Mouse (Mus musculus) WW6 (cell line): ENCODE data around the gene Gm20388.

Experiments
- DNase-seq: peaks from one replicate; pipeline ENCODE4 v3.0.0-alpha.2; 2013; ENCODE audit warnings: low read depth, low spot score

Gene Gm20388

GRCm38 (mm10) chr8:120201351-120201750, 290.7 kb downstream of the Gm20388 start:
- no peak for DNase-seq

GRCm38 (mm10) chr8:120202546-120202945, 291.9 kb downstream of the Gm20388 start:
- no peak for DNase-seq

GRCm38 (mm10) chr8:120204736-120205360, 294.2 kb downstream of the Gm20388 start:
- no peak for DNase-seq

- DNase-seq, result no peak
These were observed 295.3 kb downstream of the Gm20388 start for GRCm38 (mm10) chr8:120205916-120206315.

- DNase-seq, result no peak
These were observed 296.7 kb downstream of the Gm20388 start for GRCm38 (mm10) chr8:120207364-120207763.

GRCm38 (mm10) chr8:120208113-120208512, 297.5 kb downstream of the Gm20388 start:
- DNase-seq, result no peak

GRCm38 (mm10) chr8:120211345-120211744, 300.7 kb downstream of the Gm20388 start:
- DNase-seq, result no peak

GRCm38 (mm10) chr8:120212596-120212995, 302.0 kb downstream of the Gm20388 start:
- no peak for DNase-seq

GRCm38 (mm10) chr8:120213229-120213628, 302.6 kb downstream of the Gm20388 start:
- DNase-seq, result no peak

GRCm38 (mm10) chr8:120213939-120214338, 303.3 kb downstream of the Gm20388 start:
- no peak for DNase-seq

GRCm38 (mm10) chr8:120215416-120216141, 304.9 kb downstream of the Gm20388 start:
- no peak for DNase-seq

- DNase-seq, result no peak
These were observed 306.5 kb downstream of the Gm20388 start for GRCm38 (mm10) chr8:120216855-120217830.

- no peak for DNase-seq
These were observed 311.9 kb downstream of the Gm20388 start for GRCm38 (mm10) chr8:120222548-120222947.

- DNase-seq, result no peak
These were observed 314.1 kb downstream of the Gm20388 start for GRCm38 (mm10) chr8:120224521-120225420.

- no peak for DNase-seq
These were observed 314.9 kb downstream of the Gm20388 start for GRCm38 (mm10) chr8:120225421-120226151.

GRCm38 (mm10) chr8:120226700-120227577, 316.3 kb downstream of the Gm20388 start:
- no peak for DNase-seq

GRCm38 (mm10) chr8:120227578-120227876, 316.9 kb downstream of the Gm20388 start:
- DNase-seq, result no peak

- DNase-seq, result no peak
These were observed 317.4 kb downstream of the Gm20388 start, which contains the start of gene Gse1 for GRCm38 (mm10) chr8:120227891-120228591. TSS of gene Gse1 (plus strand) at chr8:120228456.
